Comparison of ENCODE assay signal across 7 mouse cellular contexts in genomic region chr4:138434347-138435316, GRCm38 (mm10). TPM values are rescaled to one million over a fixed set of nuclear protein-coding genes. Genes with fewer than 3 reads are reported as not detected.
DNase-seq lines count a peak whose midpoint lies in the region; ATAC-seq lines count a peak whose summit lies in the region.

Gene Mul1 (plus strand): TSS chr4:138434671.

- ATAC-seq in intestine, embryonic 16.5 days, result peak; percentile 89
- peak; percentile 92 for ATAC-seq in midbrain, embryonic 11.5 days (ENCODE audit: low FRiP score)

- peak within 1 kb of the TSS; percentile 50 for H3K27ac ChIP-seq in intestine, embryonic 16.5 days (ENCODE audit: low read length)
- no peak within 1 kb of the TSS for H3K27ac ChIP-seq in midbrain, embryonic 11.5 days (ENCODE audit: low read depth, low read length)

- WGBS in intestine, embryonic 16.5 days, result 1% methylated on average over 64 of the region's 64 CpGs
- WGBS in midbrain, embryonic 11.5 days, result 1% methylated on average over 62 of the region's 64 CpGs

- no peaks in the 10 kb centered on the region for H3K9me3 ChIP-seq in intestine, embryonic 16.5 days (ENCODE audit: control insufficient read depth, low read length)
- no peaks in the 10 kb centered on the region for H3K9me3 ChIP-seq in midbrain, embryonic 11.5 days (ENCODE audit: control insufficient read depth, low read length)

- peaks cover 18% of the 10 kb centered on the region for H3K36me3 ChIP-seq in intestine, embryonic 16.5 days (ENCODE audit: control insufficient read depth, insufficient read depth, low read length)
- H3K36me3 ChIP-seq in midbrain, embryonic 11.5 days (ENCODE audit: control insufficient read depth, insufficient read depth, low read length), result peaks cover 12% of the 10 kb centered on the region

- H3K4me3 ChIP-seq in intestine, embryonic 16.5 days (ENCODE audit: low read length), result peak within 1 kb of the TSS; percentile 81
- H3K4me3 ChIP-seq in midbrain, embryonic 11.5 days (ENCODE audit: low read depth, low read length), result peak within 1 kb of the TSS; percentile 97

- no peaks in the 10 kb centered on the region for H3K27me3 ChIP-seq in intestine, embryonic 16.5 days (replicated peaks; ENCODE audit: control insufficient read depth, insufficient read depth, low read length)
- H3K27me3 ChIP-seq in midbrain, embryonic 11.5 days (ENCODE audit: control insufficient read depth, insufficient read depth, low read length), result no peaks in the 10 kb centered on the region

- peak within 1 kb of the TSS; percentile 64 for H3K4me2 ChIP-seq in intestine, embryonic 16.5 days (ENCODE audit: low read depth, low read length)
- H3K4me2 ChIP-seq in midbrain, embryonic 11.5 days, result peak within 1 kb of the TSS; percentile 95

- intact Hi-C loops in left cerebral cortex, postnatal 36 days (cut with DNase I), result no loop called here

- DNase-seq in adrenal gland, adult 8-10 months, result peak; percentile 94
- peak; percentile 98 for DNase-seq in embryo, embryonic 9.5 days (ENCODE audit: extremely low spot score)
- DNase-seq in gastrocnemius, postnatal 4 days (ENCODE audit: low spot score in 2 of 2), result peak; percentile 89 to 95
- DNase-seq in left cerebral cortex, postnatal 36 days (ENCODE audit: low spot score in 2 of 2), result peak; percentile 97 to 98
- peak; percentile 100 for DNase-seq in midbrain, embryonic 11.5 days (ENCODE audit: low spot score, missing footprints)
- DNase-seq in skeletal muscle tissue, adult 2 months (ENCODE audit: low read depth, low spot score), result peak; percentile 91

- peaks cover 13% of the 10 kb centered on the region for H3K4me1 ChIP-seq in intestine, embryonic 16.5 days (ENCODE audit: control insufficient read depth, insufficient read depth, low read length)
- H3K4me1 ChIP-seq in midbrain, embryonic 11.5 days (ENCODE audit: control insufficient read depth, insufficient read depth, low read length), result peaks cover 9% of the 10 kb centered on the region

- H3K9ac ChIP-seq in intestine, embryonic 16.5 days (ENCODE audit: low read depth, low read length), result peak within 1 kb of the TSS; percentile 86
- peak within 1 kb of the TSS; percentile 82 for H3K9ac ChIP-seq in midbrain, embryonic 11.5 days (ENCODE audit: low read length)

RNA-seq across cellular contexts. Expression of gene Mul1, which starts in this region (rescaled TPM):
- total RNA-seq in adrenal gland, adult 8-10 months (2022), result 10 to 100 TPM; 54.2 to 59.0 (median 56.8) TPM
- total RNA-seq in gastrocnemius, postnatal 4 days (2021), result 10 to 100 TPM; 30.1 to 33.2 TPM
- 32.7 and 35.3 TPM in 2 replicates for polyA plus RNA-seq in intestine, embryonic 16.5 days (2015; fragmentation: Nextera tagmentation; extraction: Ambion mirVana)
- 10 to 100 TPM; 56.4 to 58.5 TPM for total RNA-seq in left cerebral cortex, postnatal 36 days (2021)
- 17.9 and 18.5 TPM in 2 replicates for polyA plus RNA-seq in midbrain, embryonic 11.5 days (2014; fragmentation: Nextera tagmentation; extraction: Ambion mirVana)
